Mouse (Mus musculus): ENCODE measurements around the gene Hivep1.

The Hivep1 gene

DNA sequence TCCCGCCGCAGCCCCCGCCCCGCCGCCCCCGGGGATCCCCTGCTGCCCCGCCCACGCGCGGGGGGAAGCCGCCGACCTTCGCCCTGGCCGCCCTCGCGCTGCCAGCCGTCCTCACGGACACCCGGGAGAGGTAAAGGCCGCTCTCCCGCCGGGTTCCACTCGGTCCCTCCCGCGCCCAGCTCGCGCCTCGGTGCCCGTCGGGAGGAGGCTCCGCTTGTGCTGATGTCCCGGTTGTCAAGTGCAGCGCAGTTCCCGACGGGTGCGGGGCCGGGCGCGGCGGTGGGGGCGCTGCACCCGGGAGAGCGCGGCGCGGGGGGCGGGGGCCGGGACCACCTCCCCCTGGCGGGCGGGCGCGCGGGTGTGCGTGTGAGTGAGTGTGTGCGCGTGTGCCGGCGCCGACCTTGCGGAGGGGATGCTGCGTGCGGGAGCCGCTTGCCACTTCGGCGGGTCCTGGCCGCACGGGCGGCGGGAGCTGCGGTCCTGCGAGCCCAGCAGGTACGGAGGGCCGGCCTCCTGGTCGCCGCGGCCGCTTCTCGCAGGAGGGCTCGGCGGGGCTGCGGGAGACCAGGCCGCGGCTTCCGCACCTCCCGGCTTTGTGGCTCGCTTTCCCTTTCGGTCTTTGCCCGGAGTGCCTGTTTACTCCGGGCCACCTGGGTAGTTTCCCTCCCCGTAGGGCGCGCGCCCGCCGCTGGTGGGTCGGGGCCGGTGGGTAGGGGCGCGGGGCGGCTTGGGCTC, at the start of gene Hivep1:
Gene Hivep1, plus strand, starts transcription at position 61 of the 735 bp plus-strand sequence.
- DNase-seq (ENCODE audit: low read depth, low spot score): peak; percentile 79

DNA sequence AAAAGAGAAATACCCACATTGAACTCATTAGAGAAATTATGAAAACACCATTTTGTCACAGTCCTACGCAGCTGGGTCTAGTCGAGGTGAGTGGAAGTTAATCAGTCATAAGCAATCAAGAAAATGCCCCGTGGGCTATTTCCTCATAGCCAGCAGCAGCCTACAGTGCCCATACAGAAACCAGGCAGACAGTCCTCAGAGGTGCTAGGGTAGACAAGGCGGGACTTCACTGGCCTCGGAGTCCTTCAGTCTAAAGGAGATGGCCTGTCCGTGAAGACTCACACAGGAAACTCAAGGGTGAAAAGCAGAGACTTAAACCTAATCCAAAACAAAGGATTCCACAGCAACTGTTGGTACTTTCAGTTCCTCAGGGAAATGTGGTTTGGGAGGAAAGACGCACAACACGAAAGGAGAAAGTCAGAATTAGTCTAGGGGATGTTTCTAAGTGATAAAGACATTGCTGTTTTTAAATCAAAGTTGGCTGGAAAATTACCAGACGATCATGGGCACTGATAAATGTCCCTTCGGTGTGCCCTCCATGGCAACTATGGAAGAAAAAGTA, 36.3 kb upstream of the Hivep1 start:
- no peak for DNase-seq (ENCODE audit: low read depth, low spot score)

DNA sequence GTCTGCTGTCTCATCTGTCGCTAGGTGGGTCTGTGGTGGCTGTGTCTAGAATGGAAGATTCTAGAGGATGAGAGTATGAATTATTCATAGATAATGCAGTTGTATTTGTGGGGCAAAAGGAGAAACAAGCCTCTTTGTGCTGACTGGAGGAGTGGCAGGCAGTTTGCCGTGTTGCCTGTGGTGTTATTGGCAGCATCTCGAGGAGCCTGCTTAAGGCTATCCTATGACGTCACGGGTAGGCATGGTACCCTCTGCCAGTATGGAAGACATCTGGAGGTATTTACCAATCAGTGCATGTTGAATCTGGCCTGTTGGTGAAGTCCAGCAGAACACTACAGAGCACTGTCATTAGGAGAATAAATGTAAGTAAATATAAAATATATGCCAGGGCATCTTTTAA, 35.6 kb upstream of the Hivep1 start:
- no peak for DNase-seq (ENCODE audit: low read depth, low spot score)

DNA sequence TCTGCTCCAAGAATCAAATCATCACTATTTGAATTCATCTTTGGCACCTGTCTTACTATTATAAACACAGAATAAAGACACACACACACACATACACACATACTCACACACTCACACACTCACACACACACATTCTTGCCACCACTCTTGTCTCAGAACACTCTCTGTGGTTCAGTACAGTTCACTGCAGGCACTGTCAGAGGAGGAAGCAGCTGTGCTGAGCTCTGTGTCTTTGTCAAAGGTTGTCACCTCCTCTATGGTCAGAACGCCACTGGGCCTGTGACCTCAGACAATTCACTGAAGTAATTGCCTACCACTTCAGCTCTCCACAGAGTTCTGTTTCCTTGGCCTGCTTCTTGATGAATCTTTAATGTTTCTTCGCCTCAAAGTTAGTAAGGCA, 33.5 kb upstream of the Hivep1 start:
- no peak for DNase-seq (ENCODE audit: low read depth, low spot score)

DNA sequence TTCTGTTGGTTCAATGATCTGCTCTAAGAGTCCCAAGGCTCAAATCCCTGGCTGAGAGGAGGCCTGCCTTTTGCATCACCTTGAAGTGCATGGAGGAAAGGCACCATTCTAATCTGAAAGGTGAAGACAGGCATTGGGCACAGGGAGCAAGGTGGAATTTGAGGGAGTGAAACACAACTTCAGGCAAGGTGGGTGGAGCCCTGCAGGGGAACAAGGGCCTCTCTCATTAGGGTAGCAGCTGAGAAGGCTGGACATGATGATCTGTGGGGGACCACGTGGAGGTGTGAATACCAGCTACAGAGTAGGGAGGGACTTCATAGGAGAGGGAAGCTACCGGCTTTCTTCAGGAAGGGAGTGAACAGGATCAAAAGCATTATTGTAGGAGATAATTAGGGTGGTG, 10.6 kb upstream of the Hivep1 start:
- no peak for DNase-seq (ENCODE audit: low read depth, low spot score)

DNA sequence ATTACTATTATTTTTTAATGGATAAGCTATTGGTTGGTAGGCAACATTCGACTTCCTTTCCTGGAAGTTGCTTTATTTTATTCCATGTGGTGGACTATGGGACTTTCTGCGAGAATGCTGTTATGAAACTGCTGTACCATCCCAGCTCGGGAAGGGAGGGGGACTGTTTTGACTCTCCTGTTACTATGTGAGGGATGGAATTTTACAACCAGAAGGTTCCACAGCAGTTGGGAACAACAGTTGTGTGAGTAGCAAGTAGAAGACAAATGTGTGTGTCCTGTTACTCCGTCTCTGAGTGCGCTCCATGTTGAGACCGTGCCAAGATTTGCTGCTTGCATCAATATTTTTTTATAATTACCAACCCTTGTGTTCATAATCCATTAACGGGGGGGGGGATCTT, 8.4 kb upstream of the Hivep1 start:
- DNase-seq (ENCODE audit: low read depth, low spot score): no peak

DNA sequence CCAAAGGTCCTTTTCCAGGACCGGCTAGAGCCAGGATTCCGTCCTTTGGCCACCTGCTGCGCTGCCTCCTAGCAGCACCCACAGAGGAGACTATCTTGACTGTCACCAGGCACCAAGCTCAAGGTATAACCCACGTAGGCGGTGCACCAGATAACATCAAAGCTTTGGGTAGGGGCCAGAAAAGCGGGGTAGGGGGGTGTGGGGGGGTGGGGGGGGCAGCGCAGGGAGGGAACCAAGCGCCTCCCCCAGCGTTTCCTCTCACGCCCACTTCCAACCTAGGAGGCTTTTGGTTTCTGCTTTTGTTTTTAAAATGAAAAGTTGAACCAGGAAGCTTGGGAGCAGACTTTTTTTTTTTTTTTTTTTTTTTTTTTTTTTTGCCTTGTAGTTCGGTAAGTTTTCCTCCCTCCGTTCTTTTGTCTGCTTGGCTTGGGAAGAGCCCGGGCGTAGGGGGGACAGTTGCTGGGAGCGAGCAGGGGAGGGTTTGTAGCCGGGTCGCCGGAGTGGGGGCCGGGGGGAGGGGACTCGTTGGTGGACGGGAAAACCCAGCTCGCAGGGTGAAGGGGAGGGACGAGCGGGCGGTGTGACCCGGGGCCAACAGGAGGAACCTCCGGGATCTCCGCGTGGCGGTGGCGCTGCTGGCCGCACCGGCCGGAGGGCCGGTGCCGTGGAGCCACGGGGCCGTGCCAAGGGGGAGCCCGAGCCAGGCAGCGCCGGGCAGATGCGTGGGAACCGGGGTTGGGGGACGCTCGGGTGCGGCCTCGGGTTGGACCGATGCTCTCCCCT, 2.6 kb upstream of the Hivep1 start:
- peak; percentile 71 for DNase-seq (ENCODE audit: low read depth, low spot score)

DNA sequence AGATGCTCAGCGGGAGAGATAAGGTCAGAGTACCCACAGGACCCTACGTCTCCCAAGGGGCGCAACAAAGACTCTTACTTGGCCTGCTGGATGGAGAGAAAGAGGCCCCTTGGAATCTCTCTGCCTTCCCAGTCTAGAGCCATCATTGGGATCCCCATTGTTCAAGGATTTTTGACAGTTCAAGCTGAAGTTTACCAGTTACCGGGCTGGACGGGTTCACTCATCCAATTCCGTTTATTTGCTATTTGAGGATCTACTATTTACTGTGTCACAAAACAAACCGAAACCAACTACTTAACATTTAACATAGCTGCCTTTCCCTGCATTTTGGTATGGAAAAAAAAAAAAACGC, 2.1 kb upstream of the Hivep1 start:
- DNase-seq (ENCODE audit: low read depth, low spot score): no peak

DNA sequence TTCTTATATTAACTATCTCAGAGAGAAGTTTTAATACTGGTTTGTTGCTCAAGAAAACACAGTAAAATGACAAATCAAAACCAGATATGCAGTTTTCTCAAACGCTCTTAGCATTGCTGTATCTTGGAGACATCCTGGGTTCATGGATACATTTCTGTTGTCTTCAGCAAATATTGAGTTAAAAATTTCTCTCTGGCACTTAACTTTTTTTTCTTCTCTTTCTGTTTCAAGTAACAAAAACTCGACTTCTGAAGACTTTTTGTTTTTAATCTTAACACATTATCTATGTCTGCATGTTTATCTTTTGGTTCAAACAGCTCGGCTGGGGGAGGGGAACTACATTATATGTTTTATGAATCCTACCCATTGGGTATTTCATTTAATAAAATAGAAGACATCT, 1.7 kb upstream of the Hivep1 start:
- DNase-seq (ENCODE audit: low read depth, low spot score): peak; percentile 55

DNA sequence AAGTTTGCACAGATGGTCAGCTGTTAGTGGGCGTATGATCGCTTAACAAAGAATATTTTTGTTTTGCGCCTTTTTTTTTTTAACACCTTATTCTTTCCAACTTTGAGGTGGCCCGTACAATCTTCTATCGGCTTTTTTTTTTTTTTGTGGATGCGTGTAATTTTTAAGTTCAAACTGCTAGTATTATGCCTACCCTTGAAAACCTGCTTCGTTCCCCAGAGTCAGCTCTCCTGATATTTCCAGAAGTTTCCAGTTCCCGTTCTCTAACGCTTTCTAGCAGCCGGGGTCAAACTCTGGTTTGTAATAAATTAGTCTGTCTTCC, 980 bp upstream of the Hivep1 start:
- no peak for DNase-seq (ENCODE audit: low read depth, low spot score)

DNA sequence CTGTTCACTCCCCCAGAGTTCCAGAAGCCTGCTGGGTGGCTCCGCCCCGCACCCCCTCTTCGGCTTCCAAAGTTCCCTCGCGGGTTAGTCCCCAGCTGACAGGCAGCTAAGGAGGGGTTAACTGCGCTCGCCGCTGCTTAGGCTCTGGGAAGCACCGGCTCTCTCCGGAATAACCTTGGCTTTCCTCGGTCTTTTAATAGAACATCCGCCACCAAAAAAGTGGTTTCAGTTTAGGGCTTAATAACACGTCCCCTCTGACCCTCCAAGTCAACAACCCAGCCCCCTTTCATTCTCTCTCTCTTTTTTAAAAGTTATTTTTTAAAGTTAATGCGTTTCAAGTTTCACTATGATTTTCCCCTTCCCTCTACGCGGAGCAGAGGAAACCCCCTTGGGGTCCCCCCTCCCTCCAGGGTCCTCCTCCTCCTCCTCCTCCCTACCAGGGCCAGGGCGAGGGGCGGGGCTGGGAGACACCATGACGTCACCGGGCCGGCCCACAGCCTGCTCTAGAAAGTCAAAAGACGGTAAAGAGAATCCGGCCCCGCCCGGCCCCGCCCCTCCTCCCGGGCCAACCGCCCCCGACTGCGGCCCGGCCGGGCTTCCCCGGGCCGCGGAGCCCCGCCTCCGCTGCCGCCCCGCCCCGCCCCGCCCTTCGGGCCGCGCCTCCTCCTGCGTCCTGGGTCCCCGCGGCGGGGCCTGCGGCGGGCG, 467 bp upstream of the Hivep1 start:
- DNase-seq (ENCODE audit: low read depth, low spot score): peak; percentile 98

DNA sequence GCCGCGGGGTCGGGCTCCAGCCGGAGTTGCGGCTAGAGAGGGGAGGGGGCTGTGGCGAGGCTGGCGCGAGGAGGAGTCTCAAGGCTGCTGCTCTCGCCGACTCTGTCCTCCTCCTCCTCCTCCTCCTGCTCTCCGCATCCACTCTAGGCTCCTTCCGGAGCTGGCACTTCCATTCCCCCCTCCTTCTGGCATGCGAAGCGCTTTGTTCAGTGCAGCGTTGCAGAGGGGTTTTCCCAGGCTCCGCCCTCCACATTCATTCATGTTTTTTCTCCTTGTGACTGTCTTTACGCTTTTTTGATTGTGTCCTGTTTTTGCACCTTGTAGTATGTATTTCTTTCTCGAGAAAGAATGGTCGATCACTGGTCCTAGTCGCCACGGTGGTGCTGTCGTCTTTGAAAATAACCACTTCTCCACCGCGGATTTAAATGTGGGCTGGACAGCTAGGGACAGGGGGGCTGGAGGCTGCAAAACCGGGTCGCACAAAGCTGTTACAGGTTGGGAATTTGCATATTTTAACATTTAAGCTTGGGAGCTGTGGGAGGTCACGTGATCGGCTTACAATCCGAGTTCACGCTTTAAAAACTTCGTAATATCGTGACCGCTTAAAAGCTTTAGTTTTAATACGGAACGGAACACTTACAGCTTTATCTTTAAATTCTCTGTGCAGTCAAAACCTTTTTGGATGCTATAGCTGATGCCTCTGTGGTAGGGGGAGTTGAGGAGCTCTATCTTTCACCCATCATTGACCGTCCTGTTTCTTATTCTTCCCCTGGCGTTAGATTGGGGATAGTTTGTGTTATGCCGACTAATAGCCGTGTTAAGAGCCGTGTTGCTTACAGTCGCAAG, 1.1 kb downstream of the Hivep1 start:
- peak; percentile 93 for DNase-seq (ENCODE audit: low read depth, low spot score)

DNA sequence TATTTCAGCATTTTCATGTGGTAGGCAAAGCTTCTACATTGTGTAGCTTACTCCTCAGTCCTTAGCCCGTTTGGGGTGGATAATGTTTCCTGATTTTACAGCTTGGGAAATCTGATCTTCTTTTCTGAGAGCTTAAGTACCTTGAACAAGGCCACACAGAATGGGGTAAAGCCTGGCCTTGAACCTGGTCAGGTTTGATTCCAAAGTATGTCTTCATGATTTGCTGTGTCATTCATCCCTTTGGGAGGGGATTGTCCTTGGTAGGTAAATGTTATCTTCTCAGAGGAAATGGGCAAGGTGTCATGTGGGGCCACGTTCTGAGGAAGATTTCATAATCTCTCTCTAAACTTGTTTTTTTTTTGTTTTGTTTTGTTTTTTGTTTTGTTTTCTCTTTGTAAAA, 1.8 kb downstream of the Hivep1 start:
- no peak for DNase-seq (ENCODE audit: low read depth, low spot score)

DNA sequence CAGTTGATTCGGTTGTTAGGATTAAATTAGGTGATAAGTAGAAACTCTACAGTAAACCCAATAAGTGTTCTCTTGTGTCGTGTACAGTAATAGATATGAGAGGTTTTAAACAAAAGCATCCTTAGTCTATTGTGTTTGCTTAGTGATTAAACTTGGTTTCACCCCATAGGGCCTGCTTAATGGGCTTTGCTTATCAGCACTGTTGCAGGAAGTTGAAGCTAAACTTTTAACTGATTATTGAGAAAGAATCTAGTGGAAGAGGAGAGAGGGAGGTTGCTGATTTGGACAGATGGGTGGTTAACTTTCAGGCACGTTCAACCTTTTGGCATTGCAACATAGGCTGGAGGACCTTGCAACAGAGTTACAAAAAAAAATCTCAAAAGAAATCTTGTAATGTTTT, 2.3 kb downstream of the Hivep1 start:
- DNase-seq (ENCODE audit: low read depth, low spot score): no peak

DNA sequence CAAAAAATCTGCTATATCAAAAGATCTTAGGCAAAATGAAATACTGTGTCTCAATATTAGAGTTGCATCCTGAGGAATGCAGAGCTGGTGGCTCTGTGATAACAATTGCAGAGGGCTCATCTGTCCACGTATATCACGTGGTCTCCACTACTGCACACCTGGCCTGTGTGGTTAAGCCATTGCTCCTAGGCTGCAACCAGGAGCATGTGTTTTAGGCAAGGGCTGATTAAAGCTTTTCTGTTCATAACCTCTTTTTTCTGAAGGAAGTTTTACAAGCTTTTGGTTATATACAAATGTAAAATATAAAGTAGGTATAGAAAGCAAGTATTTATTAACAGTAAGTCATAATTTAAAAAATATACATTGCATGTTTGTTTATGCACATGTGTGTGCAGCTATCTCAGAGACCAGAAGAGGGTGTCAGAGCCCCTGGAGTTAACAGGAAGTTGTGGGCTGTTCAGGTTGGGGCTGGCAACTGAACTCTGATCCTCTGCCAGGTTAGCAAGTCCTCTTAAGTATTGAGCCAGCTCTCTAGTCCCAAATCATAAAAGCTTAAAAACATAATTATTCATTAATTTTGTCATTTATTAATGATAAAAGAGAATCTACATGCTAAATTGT, 5.0 kb downstream of the Hivep1 start:
- peak; percentile 28 for DNase-seq (ENCODE audit: low read depth, low spot score)

DNA sequence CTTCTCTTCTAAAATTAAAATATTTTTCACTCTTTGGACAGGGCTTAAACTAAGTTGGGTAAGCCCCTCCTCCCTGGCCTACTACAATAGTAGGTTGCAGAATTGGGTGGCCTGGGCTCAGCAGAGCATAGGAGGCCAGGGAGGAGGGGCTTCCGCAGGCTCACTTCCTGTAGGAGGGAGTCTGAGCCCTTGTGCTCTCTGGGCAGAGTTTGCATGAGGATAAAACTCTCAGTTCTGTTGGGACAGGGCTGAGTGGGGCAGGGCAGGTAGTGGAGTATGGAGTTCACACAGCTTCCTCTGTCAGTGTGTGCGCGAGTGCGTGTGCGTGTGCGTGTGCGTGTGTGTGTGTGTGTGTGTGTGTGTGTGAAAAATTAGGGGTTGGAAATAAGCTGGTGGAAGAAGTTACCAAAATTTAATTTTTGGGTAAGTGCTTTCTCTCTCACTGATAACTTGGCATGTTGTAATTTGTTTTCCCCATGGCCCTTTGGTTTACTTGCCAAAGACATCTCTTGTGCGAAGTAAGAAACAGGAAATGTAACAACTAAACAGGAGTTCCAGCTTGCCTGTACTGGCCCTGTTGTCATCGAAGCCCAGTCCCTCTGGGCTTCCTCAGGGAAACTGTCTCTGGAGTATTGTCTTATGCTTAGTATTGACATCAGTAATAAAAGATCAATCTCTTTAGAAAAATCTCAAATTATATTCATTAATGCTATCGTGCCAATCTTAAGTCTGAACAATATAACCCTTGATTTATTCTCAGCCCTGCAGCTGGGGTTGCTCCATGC, 9.2 kb downstream of the Hivep1 start:
- peak; percentile 87 for DNase-seq (ENCODE audit: low read depth, low spot score)

DNA sequence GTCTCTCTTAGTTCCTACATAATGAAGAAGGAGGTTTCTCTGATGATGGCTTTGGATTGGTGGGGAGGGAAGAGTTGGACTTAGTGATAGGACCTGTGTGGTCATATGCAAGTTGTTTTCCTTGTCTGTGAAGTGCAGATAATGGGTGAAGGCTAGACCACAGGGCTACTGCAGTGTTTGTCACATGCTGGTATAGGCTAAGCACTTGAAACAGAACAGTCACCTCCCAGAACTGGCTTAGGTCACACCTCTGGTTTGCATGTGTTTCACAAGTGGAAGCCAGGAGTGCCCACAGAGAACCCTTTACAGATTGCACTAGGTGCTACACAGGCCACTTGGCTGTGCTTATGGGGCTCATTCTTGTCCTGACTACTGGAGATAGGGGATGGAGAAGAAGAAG, 12.4 kb downstream of the Hivep1 start:
- no peak for DNase-seq (ENCODE audit: low read depth, low spot score)

DNA sequence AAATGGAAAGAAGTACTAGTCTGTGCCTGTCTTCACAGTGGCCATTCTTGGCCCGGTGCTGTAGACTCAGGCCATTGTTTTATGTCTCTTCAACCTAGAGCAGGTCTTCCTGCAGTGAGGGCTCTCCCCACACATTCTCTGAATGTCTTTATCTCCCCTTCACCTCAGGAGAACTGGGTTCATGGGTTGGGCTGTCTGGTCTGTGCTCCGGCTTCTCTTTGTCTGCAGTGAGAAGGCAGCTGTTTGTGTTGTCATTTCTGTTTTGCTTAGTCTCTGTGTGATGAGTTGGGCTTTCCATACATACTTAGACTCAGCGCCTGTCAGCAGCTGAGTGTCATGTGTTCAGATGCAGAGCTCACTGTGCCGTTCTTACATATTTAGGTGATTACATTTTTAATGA, 18.4 kb downstream of the Hivep1 start:
- no peak for DNase-seq (ENCODE audit: low read depth, low spot score)

DNA sequence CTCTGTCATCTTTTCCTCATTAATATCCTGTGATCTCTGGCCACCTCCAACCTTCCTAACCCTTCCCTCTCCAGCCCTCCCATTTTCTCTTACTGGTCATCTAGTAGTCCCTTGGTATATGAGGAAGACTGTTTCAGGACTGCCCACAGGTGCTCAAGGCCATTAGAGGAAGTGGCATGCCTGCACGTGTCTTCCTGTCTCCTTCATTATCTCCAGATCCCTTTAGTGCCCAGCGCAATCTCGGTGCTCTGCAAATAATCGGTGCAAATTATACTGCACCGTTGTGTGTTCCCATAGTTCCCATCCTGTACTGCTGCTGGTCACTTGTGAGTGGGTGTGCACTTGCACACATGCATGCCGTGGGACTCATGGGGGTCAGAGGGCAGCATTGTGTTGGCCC, 19.2 kb downstream of the Hivep1 start:
- no peak for DNase-seq (ENCODE audit: low read depth, low spot score)

DNA sequence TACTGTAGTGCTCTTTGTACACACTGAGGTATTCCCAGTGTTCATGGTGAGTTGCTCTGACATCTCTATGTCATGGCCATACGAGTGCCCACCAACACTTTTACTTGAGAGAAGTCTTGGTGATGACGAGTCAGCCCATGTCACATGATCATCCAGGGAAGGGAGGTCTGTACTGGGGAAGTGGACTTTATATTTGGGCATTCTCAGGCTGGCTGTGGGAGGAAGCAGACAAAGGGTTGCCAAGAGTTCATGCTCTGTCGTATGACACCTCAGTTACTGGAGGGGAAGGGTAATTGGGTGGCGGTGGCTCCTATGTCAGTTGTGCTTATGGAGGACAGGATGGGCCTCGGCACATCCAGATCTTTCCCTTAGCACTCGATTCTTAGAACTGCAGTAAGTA, 21.5 kb downstream of the Hivep1 start:
- DNase-seq (ENCODE audit: low read depth, low spot score): no peak

All from A20 (cell line).